Mouse (Mus musculus): ENCODE data around the gene Cxcr5. TPM values are rescaled to one million over a fixed set of nuclear protein-coding genes. Genes with fewer than 3 reads are reported as not detected.
A peak's percentile ranks its signal among the peaks of the same experiment; 100 is the strongest.

Gene Cxcr5
- polyA plus RNA-seq, 2 experiments = 0.10 to 0.30 TPM

- H3K27me3 ChIP-seq (ENCODE audit: control insufficient read depth, insufficient read depth, low read length) = no peaks in the 10 kb centered on the region
- no peak for DNase-seq (ENCODE audit: low spot score)
- TF ChIP-seq POLR2A (IDR thresholded peaks at IDR 0.05; ENCODE audit: borderline replicate concordance, extremely low read depth, insufficient read depth, insufficient read length) = no peak
- peaks cover 15% of the 10 kb centered on the region for H3K36me3 ChIP-seq (ENCODE audit: control insufficient read depth, insufficient read depth, low read length)
- WGBS = 65% methylated on average over 17 of the region's 17 CpGs
- H3K4me3 ChIP-seq (replicated peaks; ENCODE audit: low read length) = no peak overlapping the region
- no peak overlapping the region for H3K27ac ChIP-seq (replicated peaks; ENCODE audit: low read depth, low read length)
- ATAC-seq (ENCODE audit: low FRiP score, low read depth) = no peak
- H3K4me2 ChIP-seq (replicated peaks; ENCODE audit: low read depth, low read length, severe bottlenecking) = no peak overlapping the region
- H3K9ac ChIP-seq (ENCODE audit: low read depth, low read length, severe bottlenecking) = peak overlapping the region; percentile 17
- H3K9me3 ChIP-seq (ENCODE audit: control insufficient read depth, low read length) = no peaks in the 10 kb centered on the region
- peaks cover 100% of the 10 kb centered on the region for H3K4me1 ChIP-seq (ENCODE audit: control insufficient read depth, insufficient read depth, low read length)
These were observed 68.8 kb downstream of the Cxcr5 start for GRCm38 (mm10) chr9:44492631-44493461.

- no peak overlapping the region for H3K4me2 ChIP-seq (replicated peaks; ENCODE audit: low read depth, low read length, severe bottlenecking)
- H3K9ac ChIP-seq (ENCODE audit: low read depth, low read length, severe bottlenecking) = no peak overlapping the region
- peaks cover 100% of the 10 kb centered on the region for H3K4me1 ChIP-seq (ENCODE audit: control insufficient read depth, insufficient read depth, low read length)
- 60% methylated on average over 10 of the region's 10 CpGs for WGBS
- ATAC-seq (ENCODE audit: low FRiP score, low read depth) = no peak
- no peaks in the 10 kb centered on the region for H3K9me3 ChIP-seq (ENCODE audit: control insufficient read depth, low read length)
- H3K36me3 ChIP-seq (ENCODE audit: control insufficient read depth, insufficient read depth, low read length) = peaks cover 15% of the 10 kb centered on the region
- no peak overlapping the region for H3K4me3 ChIP-seq (replicated peaks; ENCODE audit: low read length)
- TF ChIP-seq POLR2A (IDR thresholded peaks at IDR 0.05; ENCODE audit: borderline replicate concordance, extremely low read depth, insufficient read depth, insufficient read length) = no peak
- H3K27ac ChIP-seq (replicated peaks; ENCODE audit: low read depth, low read length) = no peak overlapping the region
- no peak for DNase-seq (ENCODE audit: low spot score)
- no peaks in the 10 kb centered on the region for H3K27me3 ChIP-seq (ENCODE audit: control insufficient read depth, insufficient read depth, low read length)
These were observed 70.3 kb downstream of the Cxcr5 start for GRCm38 (mm10) chr9:44491351-44491750.

- peak overlapping the region; percentile 97 for H3K4me3 ChIP-seq (replicated peaks; ENCODE audit: low read length)
- no peaks in the 10 kb centered on the region for H3K9me3 ChIP-seq (ENCODE audit: control insufficient read depth, low read length)
- H3K27me3 ChIP-seq (ENCODE audit: control insufficient read depth, insufficient read depth, low read length) = no peaks in the 10 kb centered on the region
- WGBS = 15% methylated on average over 16 of the region's 17 CpGs
- DNase-seq (ENCODE audit: low spot score) (no peak), ATAC-seq (ENCODE audit: low FRiP score, low read depth) (peak; percentile 23; the same call in 1 of the 2 replicates)
- peaks cover 100% of the 10 kb centered on the region for H3K4me1 ChIP-seq (ENCODE audit: control insufficient read depth, insufficient read depth, low read length)
- TF ChIP-seq POLR2A (IDR thresholded peaks at IDR 0.05; ENCODE audit: borderline replicate concordance, extremely low read depth, insufficient read depth, insufficient read length) = no peak
- peak overlapping the region; percentile 47 for H3K9ac ChIP-seq (ENCODE audit: low read depth, low read length, severe bottlenecking)
- H3K27ac ChIP-seq (replicated peaks; ENCODE audit: low read depth, low read length) = peak overlapping the region; percentile 83
- H3K36me3 ChIP-seq (ENCODE audit: control insufficient read depth, insufficient read depth, low read length) = peaks cover 16% of the 10 kb centered on the region
- H3K4me2 ChIP-seq (replicated peaks; ENCODE audit: low read depth, low read length, severe bottlenecking) = peak overlapping the region; percentile 69
These were observed 71.3 kb downstream of the Cxcr5 start for GRCm38 (mm10) chr9:44490086-44490967.

GRCm38 (mm10) chr9:44489651-44490085 is 72.0 kb downstream of the Cxcr5 start:
- no peak for TF ChIP-seq POLR2A (IDR thresholded peaks at IDR 0.05; ENCODE audit: borderline replicate concordance, extremely low read depth, insufficient read depth, insufficient read length)
- no peaks in the 10 kb centered on the region for H3K9me3 ChIP-seq (ENCODE audit: control insufficient read depth, low read length)
- peak overlapping the region; percentile 47 for H3K9ac ChIP-seq (ENCODE audit: low read depth, low read length, severe bottlenecking)
- ATAC-seq (ENCODE audit: low FRiP score, low read depth) (no peak), DNase-seq (ENCODE audit: low spot score) (no peak)
- H3K4me1 ChIP-seq (ENCODE audit: control insufficient read depth, insufficient read depth, low read length) = peaks cover 98% of the 10 kb centered on the region
- peak overlapping the region; percentile 83 for H3K27ac ChIP-seq (replicated peaks; ENCODE audit: low read depth, low read length)
- H3K27me3 ChIP-seq (ENCODE audit: control insufficient read depth, insufficient read depth, low read length) = no peaks in the 10 kb centered on the region
- WGBS = 2% methylated on average over 17 of the region's 17 CpGs
- H3K36me3 ChIP-seq (ENCODE audit: control insufficient read depth, insufficient read depth, low read length) = peaks cover 16% of the 10 kb centered on the region
- peak overlapping the region; percentile 69 for H3K4me2 ChIP-seq (replicated peaks; ENCODE audit: low read depth, low read length, severe bottlenecking)
- peak overlapping the region; percentile 97 for H3K4me3 ChIP-seq (replicated peaks; ENCODE audit: low read length)

- H3K36me3 ChIP-seq (ENCODE audit: control insufficient read depth, insufficient read depth, low read length) = peaks cover 16% of the 10 kb centered on the region
- H3K4me2 ChIP-seq (replicated peaks; ENCODE audit: low read depth, low read length, severe bottlenecking) = peak overlapping the region; percentile 69
- no peaks in the 10 kb centered on the region for H3K9me3 ChIP-seq (ENCODE audit: control insufficient read depth, low read length)
- peaks cover 97% of the 10 kb centered on the region for H3K4me1 ChIP-seq (ENCODE audit: control insufficient read depth, insufficient read depth, low read length)
- peak overlapping the region; percentile 47 for H3K9ac ChIP-seq (ENCODE audit: low read depth, low read length, severe bottlenecking)
- ATAC-seq (ENCODE audit: low FRiP score, low read depth) (peak; percentile 56), DNase-seq (ENCODE audit: low spot score) (peak; percentile 87)
- WGBS = 4% methylated on average over 5 of the region's 5 CpGs
- peak overlapping the region; percentile 97 for H3K4me3 ChIP-seq (replicated peaks; ENCODE audit: low read length)
- peak overlapping the region; percentile 83 for H3K27ac ChIP-seq (replicated peaks; ENCODE audit: low read depth, low read length)
- no peak for TF ChIP-seq POLR2A (IDR thresholded peaks at IDR 0.05; ENCODE audit: borderline replicate concordance, extremely low read depth, insufficient read depth, insufficient read length)
- no peaks in the 10 kb centered on the region for H3K27me3 ChIP-seq (ENCODE audit: control insufficient read depth, insufficient read depth, low read length)
These were observed 72.8 kb downstream of the Cxcr5 start for GRCm38 (mm10) chr9:44488855-44489381.

All from limb, embryonic 14.5 days (tissue).